Mouse (Mus musculus): ENCODE measurements at regions not wholly inside any gene's neighbourhood (a gene's known extent, or its start where the extent isn't known, plus 50 kb on each side); places are given as distances from the start of the nearest gene placed in this dataset.

DNA sequence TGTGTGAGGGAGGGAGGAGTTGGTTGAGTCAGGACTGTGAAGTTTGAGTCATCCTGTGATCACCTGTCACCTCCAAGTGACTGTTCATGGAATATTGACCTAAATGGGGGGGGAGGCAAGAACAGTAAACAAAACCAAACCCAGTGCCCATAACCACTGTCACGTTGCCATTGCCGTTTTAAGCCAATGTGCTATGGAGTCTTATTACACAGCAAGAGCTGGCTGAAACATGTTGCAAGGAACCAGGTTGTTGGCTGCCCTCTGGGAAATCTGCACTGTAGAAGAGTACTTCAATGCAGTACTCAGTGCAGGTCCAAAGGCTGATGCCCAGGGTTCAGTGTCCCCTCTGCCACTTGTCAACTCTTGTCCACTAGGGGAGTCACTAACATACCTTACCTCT is 97.0 kb downstream of the Matn1 start:
- TF ChIP-seq CHD2 (IDR thresholded peaks at IDR 0.05; ENCODE audit: low read length) (no peak), CTCF (conservative IDR thresholded peaks at IDR 0.05 in 1 of 2, IDR thresholded peaks at IDR 0.05 in 1 of 2; ENCODE audit: low read depth in 2 of 2, low read length in 2 of 2) (peak in 1 of 2 experiments; percentile 5; a peak in 1 of 4 replicates), UBTF (IDR thresholded peaks at IDR 0.05; ENCODE audit: low read depth, low read length) (no peak)
- peaks cover 3% of the 10 kb centered on the region in 2 experiments for H3K4me1 ChIP-seq (ENCODE audit: control insufficient read depth in 1 of 2, insufficient read depth in 2 of 2)
- no peak overlapping the region for H3K27ac ChIP-seq (ENCODE audit: insufficient read depth, low read depth)
- H3K9ac ChIP-seq (ENCODE audit: insufficient read depth, low read depth), result no peak overlapping the region
- dilution Hi-C loops (cut with MboI; ENCODE audit: extremely low pct_ligation_motif_present, extremely low pct_unique_long_range_greater_than_20kb, low sequenced_read_pairs) (no loop called here), in situ Hi-C loops (cut with MboI; ENCODE audit: low pct_ligation_motif_present, low pct_unique_long_range_greater_than_20kb, low sequenced_read_pairs) (no loop called here)
- H3K9me3 ChIP-seq (replicated peaks; ENCODE audit: low read length), result peaks cover 3% of the 10 kb centered on the region
- no peak overlapping the region for H3K4me2 ChIP-seq (ENCODE audit: insufficient read depth, low read depth, poor library complexity, severe bottlenecking)
- H3K4me3 ChIP-seq (replicated peaks in 1 of 3; ENCODE audit: low read depth in 2 of 3, low read length in 2 of 3, poor library complexity in 1 of 3), result no peak overlapping the region
- no peaks in the 10 kb centered on the region for H3K79me2 ChIP-seq (replicated peaks; ENCODE audit: control insufficient read depth, extremely low read depth, insufficient read depth, poor library complexity, severe bottlenecking)
- no peaks in the 10 kb centered on the region for H3K36me3 ChIP-seq (replicated peaks in 1 of 2; ENCODE audit: control insufficient read depth in 1 of 2, insufficient read depth in 1 of 2, low read length in 1 of 2)
- no peak for DNase-seq (ENCODE audit: extremely low read depth)
- peaks cover 81% of the 10 kb centered on the region for H3K27me3 ChIP-seq (replicated peaks)

DNA sequence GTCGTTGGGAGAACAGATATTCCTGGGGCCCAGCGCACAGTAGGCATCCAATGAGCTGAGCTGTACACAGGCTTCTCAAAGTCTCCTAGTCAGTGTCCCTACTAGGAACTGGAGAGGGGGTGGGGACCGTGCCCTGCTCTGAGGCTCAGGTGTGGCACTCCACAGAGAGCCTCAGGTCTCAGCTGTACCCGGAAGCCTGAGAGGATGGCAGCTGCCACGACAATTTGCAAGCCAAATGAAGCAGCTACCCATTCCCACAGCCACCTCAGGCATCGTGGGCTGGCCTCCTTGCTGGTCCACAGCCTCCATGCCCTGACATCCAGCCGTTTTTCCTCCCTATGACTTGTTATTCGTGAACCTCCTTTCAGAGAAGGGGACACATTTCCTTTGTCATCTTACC is 101.9 kb downstream of the Matn1 start:
- no peak overlapping the region for H3K27ac ChIP-seq (ENCODE audit: insufficient read depth, low read depth)
- H3K27me3 ChIP-seq (replicated peaks), result peaks cover 87% of the 10 kb centered on the region
- no peak overlapping the region for H3K4me3 ChIP-seq (replicated peaks in 1 of 3; ENCODE audit: low read depth in 2 of 3, low read length in 2 of 3, poor library complexity in 1 of 3)
- peaks cover 7 to 8% of the 10 kb centered on the region in 2 experiments for H3K4me1 ChIP-seq (ENCODE audit: control insufficient read depth in 1 of 2, insufficient read depth in 2 of 2)
- H3K4me2 ChIP-seq (ENCODE audit: insufficient read depth, low read depth, poor library complexity, severe bottlenecking), result 0 out of 2 replicates have a peak overlapping the region, but pooled peaks have one; percentile 23
- DNase-seq (ENCODE audit: extremely low read depth), result no peak
- no peaks in the 10 kb centered on the region for H3K79me2 ChIP-seq (replicated peaks; ENCODE audit: control insufficient read depth, extremely low read depth, insufficient read depth, poor library complexity, severe bottlenecking)
- in situ Hi-C loops (cut with MboI; ENCODE audit: low pct_ligation_motif_present, low pct_unique_long_range_greater_than_20kb, low sequenced_read_pairs) (no loop called here), dilution Hi-C loops (cut with MboI; ENCODE audit: extremely low pct_ligation_motif_present, extremely low pct_unique_long_range_greater_than_20kb, low sequenced_read_pairs) (no loop called here)
- H3K36me3 ChIP-seq (replicated peaks in 1 of 2; ENCODE audit: control insufficient read depth in 1 of 2, insufficient read depth in 1 of 2, low read length in 1 of 2), result no peaks in the 10 kb centered on the region
- H3K9me3 ChIP-seq (replicated peaks; ENCODE audit: low read length), result peaks cover 2% of the 10 kb centered on the region
- TF ChIP-seq RAD21 (IDR thresholded peaks at IDR 0.05; ENCODE audit: low read depth, low read length), result no peak
- TF ChIP-seq ELF1 (IDR thresholded peaks at IDR 0.05; ENCODE audit: low read depth, low read length), result 0 out of 2 replicates have a peak, but pooled peaks have one; percentile 29
- peak; percentile 43; the same call in 1 of the 2 replicates for TF ChIP-seq ZKSCAN1 (IDR thresholded peaks at IDR 0.05; ENCODE audit: borderline replicate concordance, low read depth, low read length)
- TF ChIP-seq CHD2 (IDR thresholded peaks at IDR 0.05; ENCODE audit: low read length), result no peak
- no peak overlapping the region for H3K9ac ChIP-seq (ENCODE audit: insufficient read depth, low read depth)

DNA sequence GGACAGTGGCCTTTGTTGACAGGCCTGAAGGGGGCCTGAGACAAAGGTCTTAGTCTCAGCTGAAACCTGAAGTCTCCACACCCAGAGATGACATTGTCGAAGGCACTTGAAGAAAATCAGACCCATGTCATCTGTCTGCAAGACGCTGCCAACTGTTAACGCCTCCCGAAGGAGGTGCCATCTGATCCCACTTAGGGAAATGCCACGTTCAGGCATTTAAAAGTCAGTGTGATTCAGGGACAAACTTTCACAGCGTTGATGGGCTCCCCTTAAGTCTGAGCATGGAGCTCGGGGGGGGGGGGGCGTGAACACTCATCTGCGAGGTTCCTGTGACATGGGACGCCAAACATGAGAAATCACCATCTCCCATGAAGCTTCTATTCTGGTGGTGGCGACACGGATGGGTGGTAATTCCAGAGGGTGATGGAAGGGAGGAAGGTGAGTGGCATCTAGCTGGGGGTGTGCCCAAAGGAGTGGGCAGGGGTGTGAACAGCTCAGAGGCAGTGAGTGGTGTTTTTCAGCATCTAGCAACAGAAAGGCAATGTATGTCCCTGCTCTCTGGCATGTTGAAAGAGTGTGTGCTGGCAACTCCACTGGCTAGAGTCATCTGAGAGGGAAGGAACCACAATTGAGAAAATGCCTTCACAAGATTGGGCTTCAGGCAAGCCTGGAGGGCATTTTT is 102.9 kb downstream of the Matn1 start:
- Histone ChIP-seq H3K4me1 (ENCODE audit: control insufficient read depth in 1 of 2, insufficient read depth in 2 of 2) (peaks cover 7 to 8% of the 10 kb centered on the region in 2 experiments), H3K4me3 (replicated peaks in 1 of 3; ENCODE audit: low read depth in 2 of 3, low read length in 2 of 3, poor library complexity in 1 of 3) (no peak overlapping the region), H3K9ac (ENCODE audit: insufficient read depth, low read depth) (no peak overlapping the region), H3K36me3 (replicated peaks in 1 of 2; ENCODE audit: control insufficient read depth in 1 of 2, insufficient read depth in 1 of 2, low read length in 1 of 2) (no peaks in the 10 kb centered on the region), H3K4me2 (ENCODE audit: insufficient read depth, low read depth, poor library complexity, severe bottlenecking) (no peak overlapping the region), H3K9me3 (replicated peaks; ENCODE audit: low read length) (peaks cover 2% of the 10 kb centered on the region), H3K27ac (ENCODE audit: insufficient read depth, low read depth) (no peak overlapping the region), H3K79me2 (replicated peaks; ENCODE audit: control insufficient read depth, extremely low read depth, insufficient read depth, poor library complexity, severe bottlenecking) (no peaks in the 10 kb centered on the region), H3K27me3 (replicated peaks) (peaks cover 87% of the 10 kb centered on the region)
- in situ Hi-C loops (cut with MboI; ENCODE audit: low pct_ligation_motif_present, low pct_unique_long_range_greater_than_20kb, low sequenced_read_pairs), result no loop called here
- TF ChIP-seq MAFK (IDR thresholded peaks at IDR 0.05; ENCODE audit: insufficient replicate concordance, low read length), result no peak
- no peak for TF ChIP-seq ZKSCAN1 (IDR thresholded peaks at IDR 0.05; ENCODE audit: borderline replicate concordance, low read depth, low read length)
- TF ChIP-seq EP300 (IDR thresholded peaks at IDR 0.05; ENCODE audit: low read length), result no peak
- no peak for TF ChIP-seq USF2 (conservative IDR thresholded peaks at IDR 0.05; ENCODE audit: low read depth, low read length)
- TF ChIP-seq HCFC1 (IDR thresholded peaks at IDR 0.05; ENCODE audit: low read depth, low read length), result no peak
- no peak for TF ChIP-seq POLR2AphosphoS2 (IDR thresholded peaks at IDR 0.05; ENCODE audit: low read depth, low read length)
- TF ChIP-seq E2F4 (IDR thresholded peaks at IDR 0.05; ENCODE audit: insufficient replicate concordance, low read depth, low read length), result no peak
- no peak for TF ChIP-seq ETS1 (conservative IDR thresholded peaks at IDR 0.05; ENCODE audit: low read depth, low read length)
- no peak for TF ChIP-seq PAX5 (IDR thresholded peaks at IDR 0.05; ENCODE audit: low read length)
- no peak for TF ChIP-seq CTCF (conservative IDR thresholded peaks at IDR 0.05 in 1 of 2, IDR thresholded peaks at IDR 0.05 in 1 of 2; ENCODE audit: low read depth in 2 of 2, low read length in 2 of 2)
- no peak for TF ChIP-seq TCF12 (IDR thresholded peaks at IDR 0.05; ENCODE audit: low read depth, low read length)
- no peak for TF ChIP-seq JUN (IDR thresholded peaks at IDR 0.05; ENCODE audit: insufficient read depth, low read depth, low read length)
- no peak for TF ChIP-seq UBTF (IDR thresholded peaks at IDR 0.05; ENCODE audit: low read depth, low read length)
- TF ChIP-seq MXI1 (IDR thresholded peaks at IDR 0.05; ENCODE audit: low read depth, low read length), result no peak
- TF ChIP-seq MYC (IDR thresholded peaks at IDR 0.05; ENCODE audit: low read depth, low read length), result no peak
- dilution Hi-C loops (cut with MboI; ENCODE audit: extremely low pct_ligation_motif_present, extremely low pct_unique_long_range_greater_than_20kb, low sequenced_read_pairs), result no loop called here
- no peak for DNase-seq (ENCODE audit: extremely low read depth)

All from CH12.LX (cell line).